Mouse (Mus musculus): ENCODE measurements around the gene Bcr. TPM values are rescaled to one million over a fixed set of nuclear protein-coding genes. Genes with fewer than 3 reads are reported as not detected.
A peak's percentile ranks its signal among the peaks of the same experiment; 100 is the strongest.

Bcr gene
- total and polyA plus RNA-seq, 2 experiments from 2014 or later, result 10.1 to 49.6 TPM

DNA sequence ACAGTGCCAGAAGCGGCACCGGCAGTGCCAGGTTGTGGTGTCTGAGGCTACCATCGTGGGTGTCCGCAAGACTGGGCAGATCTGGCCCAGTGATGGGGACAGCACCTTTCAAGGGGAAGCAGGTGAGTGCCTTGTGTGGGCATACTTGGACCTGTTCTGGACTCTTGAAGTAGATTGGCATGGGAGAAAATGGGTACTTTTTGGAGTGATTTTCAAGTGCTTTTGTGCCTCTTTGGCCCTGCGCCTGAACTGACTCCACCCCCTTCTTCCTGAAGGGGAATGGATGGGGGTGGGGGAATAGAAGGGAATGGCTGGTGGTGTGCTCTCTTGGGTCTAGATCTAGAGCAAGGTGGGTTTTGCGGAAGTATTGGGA, 1.8 kb downstream of the Bcr start:
- no peak for ATAC-seq
- no peak for DNase-seq
- Histone ChIP-seq H3K4me1 (ENCODE audit: insufficient read depth) (peaks cover 37% of the 10 kb centered on the region), H3K36me3 (ENCODE audit: insufficient read depth) (0 out of 2 replicates have a peak, but pooled peaks cover 4% of the 10 kb centered on the region), H3K9ac (peak overlapping the region; percentile 87), H3K27me3 (ENCODE audit: insufficient read depth, low read length) (no peaks in the 10 kb centered on the region), H3K4me2 (ENCODE audit: low read depth) (peak overlapping the region; percentile 88), H3K4me3 (ENCODE audit: low read depth, low read length) (peak overlapping the region; percentile 94), H3K27ac (ENCODE audit: low read depth, low read length) (no peak overlapping the region), H3K9me3 (ENCODE audit: low read length) (no peaks in the 10 kb centered on the region)
- WGBS, result 6% methylated on average over 6 of the region's 6 CpGs
- no peak for TF ChIP-seq CTCF (IDR thresholded peaks at IDR 0.05; ENCODE audit: low read depth)

GRCm38 (mm10) chr10:75062621-75063020, 2.2 kb downstream of the Bcr start:
- Histone ChIP-seq H3K4me1 (ENCODE audit: insufficient read depth) (peaks cover 41% of the 10 kb centered on the region), H3K27ac (ENCODE audit: low read depth, low read length) (no peak overlapping the region), H3K27me3 (ENCODE audit: insufficient read depth, low read length) (no peaks in the 10 kb centered on the region), H3K4me2 (ENCODE audit: low read depth) (peak overlapping the region; percentile 88), H3K4me3 (ENCODE audit: low read depth, low read length) (peak overlapping the region; percentile 94), H3K9ac (0 out of 2 replicates have a peak overlapping the region, but pooled peaks have one; percentile 33), H3K9me3 (ENCODE audit: low read length) (no peaks in the 10 kb centered on the region), H3K36me3 (ENCODE audit: insufficient read depth) (0 out of 2 replicates have a peak, but pooled peaks cover 4% of the 10 kb centered on the region)
- DNase-seq, result no peak
- 40% methylated on average over 6 of the region's 6 CpGs for WGBS
- no peak for TF ChIP-seq CTCF (IDR thresholded peaks at IDR 0.05; ENCODE audit: low read depth)
- no peak for ATAC-seq

GRCm38 (mm10) chr10:75063301-75063965, 3.0 kb downstream of the Bcr start:
- ATAC-seq (no peak), DNase-seq (peak; percentile 23)
- 35% methylated on average over 12 of the region's 12 CpGs for WGBS

DNA sequence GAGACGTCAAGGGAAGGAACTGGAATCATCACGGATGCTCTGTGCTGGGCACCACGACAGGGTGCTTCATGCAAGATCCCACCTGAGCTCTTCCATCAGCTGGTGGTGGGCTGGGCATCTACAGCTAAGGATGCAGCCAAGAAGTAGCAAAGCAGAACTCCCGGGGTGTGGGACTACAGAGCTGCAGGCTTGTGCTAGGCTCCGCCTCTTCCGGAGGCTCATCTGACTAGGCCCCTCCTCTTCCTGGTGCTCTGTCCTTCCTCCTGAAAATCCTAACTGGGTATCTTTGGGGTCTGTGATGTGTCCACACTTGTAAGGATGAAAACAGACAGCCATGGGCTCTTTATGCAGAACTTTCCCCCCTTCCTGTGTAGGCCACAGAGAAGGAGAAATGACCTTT, 5.3 kb downstream of the Bcr start:
- 77% methylated on average over 6 of the region's 6 CpGs for WGBS
- Histone ChIP-seq H3K27me3 (ENCODE audit: insufficient read depth, low read length) (no peaks in the 10 kb centered on the region), H3K36me3 (ENCODE audit: insufficient read depth) (0 out of 2 replicates have a peak, but pooled peaks cover 4% of the 10 kb centered on the region), H3K9me3 (ENCODE audit: low read length) (no peaks in the 10 kb centered on the region), H3K4me2 (ENCODE audit: low read depth) (peak overlapping the region; percentile 88; the same call in 1 of the 2 replicates), H3K4me1 (ENCODE audit: insufficient read depth) (peaks cover 35% of the 10 kb centered on the region), H3K27ac (ENCODE audit: low read depth, low read length) (0 out of 2 replicates have a peak overlapping the region, but pooled peaks have one; percentile 9), H3K4me3 (ENCODE audit: low read depth, low read length) (no peak overlapping the region), H3K9ac (no peak overlapping the region)
- no peak for TF ChIP-seq CTCF (IDR thresholded peaks at IDR 0.05; ENCODE audit: low read depth)
- DNase-seq (no peak), ATAC-seq (no peak)

More at GRCm38 (mm10) chr10:75063301-75063965, 3.0 kb downstream of the Bcr start:
- 0 out of 2 replicates have a peak overlapping the region, but pooled peaks have one; percentile 30 for H3K27ac ChIP-seq (ENCODE audit: low read depth, low read length)
- peak overlapping the region; percentile 23 for H3K9ac ChIP-seq
- peak overlapping the region; percentile 94 for H3K4me3 ChIP-seq (ENCODE audit: low read depth, low read length)
- H3K9me3 ChIP-seq (ENCODE audit: low read length), result no peaks in the 10 kb centered on the region
- 0 out of 2 replicates have a peak, but pooled peaks cover 4% of the 10 kb centered on the region for H3K36me3 ChIP-seq (ENCODE audit: insufficient read depth)
- no peaks in the 10 kb centered on the region for H3K27me3 ChIP-seq (ENCODE audit: insufficient read depth, low read length)
- peak overlapping the region; percentile 88 for H3K4me2 ChIP-seq (ENCODE audit: low read depth)
- H3K4me1 ChIP-seq (ENCODE audit: insufficient read depth), result peaks cover 41% of the 10 kb centered on the region
- no peak for TF ChIP-seq CTCF (IDR thresholded peaks at IDR 0.05; ENCODE audit: low read depth)

GRCm38 (mm10) chr10:75067446-75067845, 7.1 kb downstream of the Bcr start:
- ATAC-seq (no peak), DNase-seq (no peak)
- Histone ChIP-seq H3K4me1 (ENCODE audit: insufficient read depth) (peaks cover 34% of the 10 kb centered on the region), H3K36me3 (ENCODE audit: insufficient read depth) (0 out of 2 replicates have a peak, but pooled peaks cover 4% of the 10 kb centered on the region), H3K9me3 (ENCODE audit: low read length) (no peaks in the 10 kb centered on the region), H3K9ac (no peak overlapping the region), H3K4me2 (ENCODE audit: low read depth) (no peak overlapping the region), H3K27ac (ENCODE audit: low read depth, low read length) (no peak overlapping the region), H3K27me3 (ENCODE audit: insufficient read depth, low read length) (no peaks in the 10 kb centered on the region), H3K4me3 (ENCODE audit: low read depth, low read length) (no peak overlapping the region)
- no peak for TF ChIP-seq CTCF (IDR thresholded peaks at IDR 0.05; ENCODE audit: low read depth)

GRCm38 (mm10) chr10:75068086-75068485, 7.7 kb downstream of the Bcr start:
- H3K4me3 ChIP-seq (ENCODE audit: low read depth, low read length), result no peak overlapping the region
- peaks cover 28% of the 10 kb centered on the region for H3K4me1 ChIP-seq (ENCODE audit: insufficient read depth)
- H3K27me3 ChIP-seq (ENCODE audit: insufficient read depth, low read length), result no peaks in the 10 kb centered on the region
- no peak for ATAC-seq
- 45% methylated on average over 2 of the region's 2 CpGs for whole genome bisulfite sequencing
- 0 out of 2 replicates have a peak, but pooled peaks cover 4% of the 10 kb centered on the region for H3K36me3 ChIP-seq (ENCODE audit: insufficient read depth)
- H3K9ac ChIP-seq, result no peak overlapping the region
- H3K4me2 ChIP-seq (ENCODE audit: low read depth), result no peak overlapping the region
- no peak overlapping the region for H3K27ac ChIP-seq (ENCODE audit: low read depth, low read length)
- TF ChIP-seq CTCF (IDR thresholded peaks at IDR 0.05; ENCODE audit: low read depth), result no peak
- no peaks in the 10 kb centered on the region for H3K9me3 ChIP-seq (ENCODE audit: low read length)
- no peak for DNase-seq

- WGBS, result 59% methylated on average over 12 of the region's 12 CpGs
- H3K9ac ChIP-seq, result no peak overlapping the region
- DNase-seq (no peak), ATAC-seq (no peak)
- no peak overlapping the region for H3K4me3 ChIP-seq (ENCODE audit: low read depth, low read length)
- no peak for TF ChIP-seq CTCF (IDR thresholded peaks at IDR 0.05; ENCODE audit: low read depth)
- peaks cover 4% of the 10 kb centered on the region; the same call in 1 of the 2 replicates for H3K36me3 ChIP-seq (ENCODE audit: insufficient read depth)
- no peaks in the 10 kb centered on the region for H3K9me3 ChIP-seq (ENCODE audit: low read length)
- no peak overlapping the region for H3K4me2 ChIP-seq (ENCODE audit: low read depth)
- H3K27ac ChIP-seq (ENCODE audit: low read depth, low read length), result no peak overlapping the region
- peaks cover 22% of the 10 kb centered on the region; the same call in 1 of the 2 replicates for H3K4me1 ChIP-seq (ENCODE audit: insufficient read depth)
- H3K27me3 ChIP-seq (ENCODE audit: insufficient read depth, low read length), result no peaks in the 10 kb centered on the region
Measured at GRCm38 (mm10) chr10:75068624-75069328, 8.4 kb downstream of the Bcr start.
